Mouse (Mus musculus) kidney, postnatal 0 days (tissue): ENCODE measurements around the gene Zfp831. TPM values are rescaled to one million over a fixed set of nuclear protein-coding genes. Genes with fewer than 3 reads are reported as not detected.

ENCODE experiments used
- ATAC-seq: fragments of 200-750 bp; cut with Nextera tagmentation; replicated peaks from 2 replicates; pipeline ENCODE4 v1.8.0; 2017; ENCODE audit warnings: low read depth, moderate number of reproducible peaks, moderate TSS enrichment, moderate library complexity; ENCODE audit not compliant: low FRiP score
- DNase-seq: peaks from one replicate; pipeline ENCODE4 v3.0.0-alpha.2; 2016; ENCODE audit warnings: low spot score
- H3K27ac ChIP-seq: fragments of 300-500 bp; sonication (generic); 2 replicates; pipeline ENCODE4 v1.5.1; 2014; ENCODE audit warnings: mild to moderate bottlenecking
- H3K27me3 ChIP-seq: fragments of 300-500 bp; sonication (generic); 2 replicates; pipeline ENCODE4 v1.6.1; 2014; ENCODE audit warnings: low read length, mixed read lengths; ENCODE audit not compliant: insufficient read depth
- H3K36me3 ChIP-seq: fragments of 300-500 bp; sonication (generic); 2 replicates; pipeline ENCODE4 v1.6.1; 2014; ENCODE audit warnings: low read length, mixed read lengths; ENCODE audit not compliant: insufficient read depth
- H3K4me1 ChIP-seq: fragments of 300-500 bp; sonication (generic); replicated peaks from 2 replicates; pipeline ENCODE4 v1.6.1; 2014; ENCODE audit warnings: antibody characterized with exemption, low read length, mixed read lengths; ENCODE audit not compliant: insufficient read depth
- H3K4me2 ChIP-seq: fragments of 300-500 bp; sonication (generic); 2 replicates; pipeline ENCODE4 v1.6.1; 2014; ENCODE audit warnings: mild to moderate bottlenecking, low read length, moderate library complexity, mixed read lengths
- H3K4me3 ChIP-seq: fragments of 300-500 bp; sonication (generic); replicated peaks from 2 replicates; pipeline ENCODE4 v1.5.1; 2014; ENCODE audit warnings: low read depth, low read length
- H3K9ac ChIP-seq: fragments of 300-500 bp; sonication (generic); 2 replicates; pipeline ENCODE4 v1.6.1; 2014; ENCODE audit warnings: low read depth, low read length
- H3K9me3 ChIP-seq: fragments of 300-500 bp; sonication (generic); replicated peaks from 2 replicates; pipeline ENCODE4 v1.6.1; 2016; ENCODE audit warnings: low read length, inconsistent platforms, mixed read lengths
- CTCF ChIP-seq: IDR thresholded peaks from 2 replicates; pipeline ENCODE4 v1.5.1; 2016; ENCODE audit warnings: antibody characterized with exemption, low read depth, mild to moderate bottlenecking, moderate library complexity
- WGBS: fragments of 180-500 bp; shearing (Covaris S2); extraction: QIAGEN DNeasy Blood & Tissue Kit; methylation state at CpG from one replicate; pipeline ENCODE4 v1.1.7; 2014; 5-methylcytosine and 5-hydroxymethylcytosine counted together
- polyA plus RNA-seq: library from polyadenylated mRNA; unstranded; fragments of >200 nt; fragmentation: Nextera tagmentation; extraction: Ambion mirVana; gene quantifications from 2 replicates; pipeline ENCODE4 v1.2.1, GENCODE M21; 2015

The Zfp831 gene
- polyA plus RNA-seq, 1 experiment from 2014 or later = not detected

DNA sequence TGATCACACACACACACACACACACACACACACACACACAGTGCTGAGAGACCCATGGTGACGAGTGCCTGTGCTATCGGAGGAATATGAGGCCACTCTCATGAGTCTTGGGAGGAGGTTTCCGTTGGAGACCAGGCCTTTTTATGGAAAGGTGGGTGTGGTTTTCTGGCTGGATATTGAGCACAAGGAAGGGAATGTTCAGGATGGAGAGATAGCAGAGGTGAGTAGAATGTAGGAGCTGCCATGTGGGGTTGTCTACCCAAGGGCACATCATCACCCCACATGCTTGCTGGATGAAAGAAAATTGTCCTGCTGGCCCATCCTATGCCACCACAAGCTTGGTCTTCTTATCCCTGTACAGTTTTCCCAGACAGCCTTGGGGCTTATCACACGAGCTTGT is 16.5 kb downstream of the Zfp831 start:
- H3K36me3 ChIP-seq = no peaks in the 10 kb centered on the region
- no peak overlapping the region for H3K4me2 ChIP-seq
- H3K27me3 ChIP-seq = no peaks in the 10 kb centered on the region
- WGBS = 93% methylated on average over 4 of the region's 4 CpGs
- H3K9ac ChIP-seq = no peak overlapping the region
- ATAC-seq (no peak), DNase-seq (no peak)
- H3K4me1 ChIP-seq = no peaks in the 10 kb centered on the region
- no peak overlapping the region for H3K4me3 ChIP-seq
- H3K27ac ChIP-seq = no peak overlapping the region
- H3K9me3 ChIP-seq = no peaks in the 10 kb centered on the region
- TF ChIP-seq CTCF = no peak

DNA sequence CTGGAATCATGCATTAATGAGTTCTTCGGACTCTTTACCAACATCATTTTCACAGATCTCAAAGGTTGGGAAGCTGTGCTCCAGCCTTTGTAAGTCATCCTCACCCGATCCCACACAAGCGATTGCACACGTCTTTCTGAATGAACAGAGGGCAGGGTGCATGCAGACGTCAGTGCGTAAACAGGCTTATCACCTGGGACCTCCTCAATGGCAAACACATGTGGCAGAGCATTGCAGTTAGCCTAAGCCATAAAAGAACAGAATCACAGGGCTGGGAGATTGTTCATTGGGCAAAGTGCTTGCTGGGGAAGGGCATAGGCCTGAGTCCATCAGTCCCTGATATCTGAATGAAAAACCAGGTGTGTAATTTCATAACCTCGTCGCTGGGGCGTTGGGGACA is 17.0 kb downstream of the Zfp831 start:
- no peaks in the 10 kb centered on the region for H3K27me3 ChIP-seq
- H3K9me3 ChIP-seq = no peaks in the 10 kb centered on the region
- H3K36me3 ChIP-seq = no peaks in the 10 kb centered on the region
- DNase-seq (no peak), ATAC-seq (no peak)
- 84% methylated on average over 9 of the region's 9 CpGs for WGBS
- no peak overlapping the region for H3K9ac ChIP-seq
- no peak overlapping the region for H3K27ac ChIP-seq
- no peak overlapping the region for H3K4me2 ChIP-seq
- TF ChIP-seq CTCF = no peak
- no peaks in the 10 kb centered on the region for H3K4me1 ChIP-seq
- H3K4me3 ChIP-seq = no peak overlapping the region

DNA sequence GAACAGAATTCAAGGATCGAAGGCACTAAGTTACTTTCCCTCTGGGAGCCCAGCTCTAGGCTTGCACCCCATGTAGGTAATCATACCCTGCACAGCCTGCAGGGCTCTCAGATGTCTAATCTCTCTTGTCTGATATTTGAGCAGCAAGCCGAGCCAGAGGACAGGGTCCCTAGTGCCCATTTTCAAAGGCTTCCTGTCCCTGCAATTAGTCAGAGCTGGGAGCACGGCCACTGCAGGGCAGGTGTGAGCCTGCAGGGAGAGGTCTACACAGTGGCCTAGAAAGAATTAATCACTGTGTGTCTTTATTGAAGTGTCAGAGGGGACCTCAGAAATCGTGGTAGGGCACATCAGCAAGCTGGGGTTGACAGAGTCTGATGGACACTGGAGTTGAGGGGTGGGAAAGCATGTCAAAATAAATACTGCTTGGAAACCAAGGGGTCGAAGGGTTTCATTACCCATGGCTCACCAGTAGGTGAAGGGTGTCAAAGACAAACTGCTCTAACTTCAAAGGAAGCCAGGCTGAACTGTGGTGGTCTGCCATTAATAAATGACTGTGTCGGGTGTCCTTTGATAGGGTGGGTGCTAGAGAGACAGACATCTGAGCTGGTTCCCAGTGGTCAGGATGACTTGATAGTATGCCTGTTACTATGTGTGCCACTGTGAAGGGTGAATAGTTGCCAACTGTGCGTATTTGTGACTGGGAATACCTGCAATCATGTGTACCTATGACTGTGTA is 18.3 kb downstream of the Zfp831 start:
- H3K9ac ChIP-seq = no peak overlapping the region
- no peak overlapping the region for H3K27ac ChIP-seq
- DNase-seq (peak; percentile 37), ATAC-seq (peak; percentile 62; the same call in 1 of the 2 replicates)
- WGBS = 20% methylated on average over 7 of the region's 7 CpGs
- no peak overlapping the region for H3K4me3 ChIP-seq
- no peak for TF ChIP-seq CTCF
- no peaks in the 10 kb centered on the region for H3K4me1 ChIP-seq
- H3K36me3 ChIP-seq = no peaks in the 10 kb centered on the region
- no peak overlapping the region for H3K4me2 ChIP-seq
- no peaks in the 10 kb centered on the region for H3K9me3 ChIP-seq
- H3K27me3 ChIP-seq = no peaks in the 10 kb centered on the region

DNA sequence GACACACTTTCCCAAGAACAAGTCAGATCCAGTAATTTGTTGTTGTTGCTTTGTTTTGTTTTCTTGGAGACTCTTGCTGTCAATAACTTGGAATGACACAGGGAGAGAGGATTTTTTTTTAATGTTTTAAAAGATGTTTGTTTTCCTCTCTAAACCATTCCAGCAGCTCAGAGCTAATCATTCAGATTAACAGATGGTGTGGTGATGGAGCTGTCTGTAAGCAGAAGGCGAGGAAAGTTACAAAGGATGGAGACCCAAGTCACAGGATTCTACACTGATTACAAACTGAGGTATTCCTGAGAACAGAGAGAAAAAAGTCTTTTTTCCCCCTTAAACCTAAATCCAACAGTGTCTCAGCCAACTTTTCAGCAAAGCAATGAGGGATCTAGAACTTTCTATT is 19.3 kb downstream of the Zfp831 start:
- no peaks in the 10 kb centered on the region for H3K4me1 ChIP-seq
- no peak for TF ChIP-seq CTCF
- no peak overlapping the region for H3K4me3 ChIP-seq
- H3K4me2 ChIP-seq = no peak overlapping the region
- no peak for ATAC-seq
- no peak for DNase-seq
- H3K27me3 ChIP-seq = no peaks in the 10 kb centered on the region
- H3K9me3 ChIP-seq = no peaks in the 10 kb centered on the region
- H3K9ac ChIP-seq = no peak overlapping the region
- 79% methylated on average over 1 of the region's 1 CpGs for WGBS
- no peaks in the 10 kb centered on the region for H3K36me3 ChIP-seq
- no peak overlapping the region for H3K27ac ChIP-seq

DNA sequence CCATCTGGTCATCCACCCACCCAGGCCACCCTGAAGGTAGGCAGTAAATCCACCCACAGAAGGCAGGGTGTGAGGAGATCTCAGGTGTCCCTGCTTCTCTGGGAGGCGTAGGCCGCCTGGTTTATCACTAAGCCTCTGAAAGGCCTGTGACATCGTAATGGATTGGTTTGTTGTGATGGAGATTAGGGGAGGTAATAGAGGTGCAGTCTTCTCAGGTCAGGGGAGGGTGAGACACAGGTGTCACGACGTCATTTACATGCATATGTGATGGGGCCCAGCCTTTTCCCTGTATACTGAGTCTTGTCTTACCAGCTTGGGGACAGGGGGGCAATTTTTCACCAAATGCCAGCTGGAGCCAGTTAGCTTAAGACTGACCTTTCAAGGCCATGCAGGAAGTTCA is 22.1 kb downstream of the Zfp831 start:
- H3K9me3 ChIP-seq = no peaks in the 10 kb centered on the region
- no peaks in the 10 kb centered on the region for H3K27me3 ChIP-seq
- no peaks in the 10 kb centered on the region for H3K36me3 ChIP-seq
- H3K4me3 ChIP-seq = no peak overlapping the region
- WGBS = 37% methylated on average over 5 of the region's 5 CpGs
- DNase-seq = no peak
- TF ChIP-seq CTCF = no peak
- no peaks in the 10 kb centered on the region for H3K4me1 ChIP-seq
- no peak overlapping the region for H3K4me2 ChIP-seq
- no peak overlapping the region for H3K27ac ChIP-seq
- no peak for ATAC-seq
- no peak overlapping the region for H3K9ac ChIP-seq

DNA sequence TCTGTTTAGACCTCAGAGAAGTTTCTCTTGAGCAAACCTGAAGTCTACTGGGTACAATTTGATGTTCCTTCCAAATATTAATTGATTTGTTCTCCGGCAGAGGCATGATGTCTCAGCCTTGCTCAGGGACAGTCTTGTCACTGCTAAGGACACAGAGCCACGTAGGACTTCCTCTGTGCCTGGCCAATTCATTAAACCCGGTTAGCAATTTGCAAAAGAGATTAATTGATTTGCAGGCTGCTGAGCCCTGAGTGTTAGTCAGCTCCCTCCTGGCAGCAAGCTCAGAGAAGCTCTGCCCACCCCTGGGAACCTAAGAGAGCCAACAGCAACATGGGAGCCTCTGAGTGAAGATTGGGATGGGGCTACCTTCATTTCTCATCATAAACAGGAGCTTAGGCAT is 25.5 kb downstream of the Zfp831 start:
- no peak overlapping the region for H3K27ac ChIP-seq
- H3K9me3 ChIP-seq = no peaks in the 10 kb centered on the region
- H3K9ac ChIP-seq = no peak overlapping the region
- no peak for ATAC-seq
- H3K36me3 ChIP-seq = no peaks in the 10 kb centered on the region
- no peaks in the 10 kb centered on the region for H3K27me3 ChIP-seq
- TF ChIP-seq CTCF = no peak
- no peak overlapping the region for H3K4me3 ChIP-seq
- WGBS = 56% methylated on average over 3 of the region's 3 CpGs
- no peak for DNase-seq
- H3K4me2 ChIP-seq = no peak overlapping the region
- no peaks in the 10 kb centered on the region for H3K4me1 ChIP-seq
